Mouse (Mus musculus): ENCODE data around the gene Nup205.

Nup205 gene

GRCm38 (mm10) chr6:35176979-35177649 is at the start of gene Nup205:
TSS of gene Nup205 (plus strand) at chr6:35177421.
- TF ChIP-seq GATA4 (IDR thresholded peaks at IDR 0.05; ENCODE audit: insufficient replicate concordance, low read length): no peak

DNA sequence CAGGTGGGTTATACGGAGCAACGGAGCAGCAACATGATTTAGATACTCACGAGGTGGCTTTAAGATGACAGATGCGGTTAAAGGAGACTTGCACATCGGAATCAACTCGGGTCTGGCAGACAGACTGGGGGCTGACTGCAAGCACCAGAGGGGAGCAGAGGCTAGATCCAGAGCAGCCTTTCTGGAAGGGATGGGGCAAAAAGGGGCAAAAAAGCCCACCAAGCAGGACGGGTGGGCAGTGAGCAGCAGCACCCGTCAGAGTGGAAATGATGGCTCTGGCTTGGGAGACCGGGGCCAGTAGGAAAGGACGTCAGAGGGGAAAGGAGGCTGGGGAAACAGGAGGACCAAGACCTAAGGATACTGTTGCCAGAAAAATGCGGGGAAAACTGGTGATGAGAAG is 44.4 kb upstream of the Nup205 start:
- TF ChIP-seq GATA4 (IDR thresholded peaks at IDR 0.05; ENCODE audit: insufficient replicate concordance, low read length): no peak

- no peak for TF ChIP-seq GATA4 (IDR thresholded peaks at IDR 0.05; ENCODE audit: insufficient replicate concordance, low read length)
Measured at GRCm38 (mm10) chr6:35133246-35133578, 44.0 kb upstream of the Nup205 start.

DNA sequence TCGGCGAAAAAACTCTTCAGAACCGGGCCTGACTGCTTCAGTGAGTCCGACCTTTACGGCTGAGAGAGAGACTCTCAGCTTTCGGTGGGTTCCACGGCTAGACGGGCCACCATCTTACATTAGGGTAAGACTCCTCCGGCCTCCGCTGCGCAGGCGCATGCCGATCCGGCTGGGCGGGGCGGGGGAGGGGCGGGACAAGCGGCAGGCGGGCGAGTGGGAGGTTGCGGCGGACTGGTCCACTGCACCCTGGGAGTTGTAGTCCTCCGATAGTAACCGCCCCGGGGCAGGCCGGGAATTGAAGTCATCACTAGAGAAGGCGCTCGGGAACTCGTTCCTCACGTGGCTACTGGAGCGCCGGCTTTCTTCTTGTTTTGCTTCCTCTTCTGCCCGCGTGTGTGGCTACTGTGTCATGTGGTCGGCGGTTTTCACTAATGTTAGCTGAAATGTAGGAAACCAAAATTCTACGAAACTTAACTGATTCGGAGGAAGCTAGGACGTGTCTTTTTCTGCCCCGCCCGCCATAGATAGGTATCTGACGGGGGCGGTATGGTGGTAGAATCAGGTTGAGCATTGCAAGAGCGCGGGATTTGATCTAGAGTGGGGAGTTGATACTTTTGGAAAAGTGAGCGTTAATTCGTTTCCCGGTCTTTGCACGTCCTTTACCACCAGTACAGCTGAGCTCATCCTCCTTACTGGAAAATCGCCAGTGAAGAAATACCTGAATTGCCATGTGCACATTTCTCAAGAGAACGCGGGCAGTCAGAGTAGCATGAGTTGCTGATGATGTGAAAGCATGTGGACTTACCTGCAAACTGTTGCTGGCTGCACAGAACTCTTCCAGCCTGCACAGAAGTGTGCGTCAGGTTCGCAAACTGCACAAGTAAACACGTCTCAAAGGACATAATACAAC is 43.4 kb upstream of the Nup205 start, which contains the start of gene Cnot4:
Gene Cnot4 (minus strand): TSS at position 146 of the 910 bp plus-strand sequence.
- no peak; the same call in 1 of the 2 replicates for TF ChIP-seq GATA4 (IDR thresholded peaks at IDR 0.05; ENCODE audit: insufficient replicate concordance, low read length)

GRCm38 (mm10) chr6:35134844-35135243 is 42.4 kb upstream of the Nup205 start:
- TF ChIP-seq GATA4 (IDR thresholded peaks at IDR 0.05; ENCODE audit: insufficient replicate concordance, low read length): no peak

DNA sequence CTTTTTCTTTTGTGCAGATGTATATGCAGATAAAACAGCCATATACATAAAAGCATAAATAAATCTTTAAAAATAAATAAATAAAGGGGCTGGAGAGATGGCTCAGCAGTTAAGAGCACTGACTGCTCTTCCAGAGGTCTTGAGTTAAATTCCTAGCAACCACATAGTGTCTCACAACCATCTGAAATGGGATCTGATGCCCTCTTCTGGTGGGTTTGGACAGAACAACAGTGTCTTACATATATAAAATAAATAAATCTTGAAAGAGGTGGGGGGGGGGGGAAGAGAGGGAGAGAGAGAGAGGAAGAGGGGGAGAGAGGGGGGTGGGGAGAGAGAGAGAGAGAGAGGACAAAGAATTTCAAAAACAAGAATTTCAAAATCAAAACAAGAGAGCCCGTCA is 36.9 kb upstream of the Nup205 start:
- no peak for TF ChIP-seq GATA4 (IDR thresholded peaks at IDR 0.05; ENCODE audit: insufficient replicate concordance, low read length)

GRCm38 (mm10) chr6:35145569-35145968 is 31.7 kb upstream of the Nup205 start:
- TF ChIP-seq GATA4 (IDR thresholded peaks at IDR 0.05; ENCODE audit: insufficient replicate concordance, low read length): no peak

DNA sequence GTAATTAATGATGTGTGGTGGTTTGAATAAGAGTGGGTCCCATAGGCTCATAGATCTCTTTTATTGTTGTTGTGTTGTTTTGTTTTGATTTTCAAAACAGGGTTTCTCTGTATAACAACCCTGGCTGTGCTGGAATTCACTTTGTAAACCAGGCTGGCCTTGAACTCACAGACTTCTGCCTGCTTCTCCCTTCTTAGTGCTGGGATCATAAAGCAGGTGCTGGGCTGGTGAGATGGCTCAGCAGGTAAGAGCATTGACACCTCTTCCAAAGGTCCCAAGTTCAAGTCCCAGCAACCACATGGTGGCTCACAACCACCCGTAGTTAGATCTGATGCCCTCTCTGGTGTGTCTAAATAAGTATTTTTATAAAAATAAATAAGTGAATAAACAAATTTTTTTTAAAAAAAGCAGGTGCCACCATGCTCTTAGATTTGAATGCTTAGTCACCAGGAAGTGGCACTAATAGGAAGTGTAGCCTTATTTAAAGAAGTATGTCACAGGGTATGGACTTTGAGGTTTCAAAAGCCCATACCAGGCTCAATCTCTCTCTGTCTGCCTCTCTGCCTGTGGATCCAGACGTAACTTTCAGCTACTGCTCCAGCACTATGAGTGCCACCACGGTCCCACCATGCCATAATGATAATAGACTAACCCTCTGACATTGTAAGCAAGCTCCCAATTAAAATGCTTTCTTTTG is 29.3 kb upstream of the Nup205 start:
- TF ChIP-seq GATA4 (IDR thresholded peaks at IDR 0.05; ENCODE audit: insufficient replicate concordance, low read length): no peak

- TF ChIP-seq GATA4 (IDR thresholded peaks at IDR 0.05; ENCODE audit: insufficient replicate concordance, low read length): no peak
Measured at GRCm38 (mm10) chr6:35154540-35154939, 22.7 kb upstream of the Nup205 start.

DNA sequence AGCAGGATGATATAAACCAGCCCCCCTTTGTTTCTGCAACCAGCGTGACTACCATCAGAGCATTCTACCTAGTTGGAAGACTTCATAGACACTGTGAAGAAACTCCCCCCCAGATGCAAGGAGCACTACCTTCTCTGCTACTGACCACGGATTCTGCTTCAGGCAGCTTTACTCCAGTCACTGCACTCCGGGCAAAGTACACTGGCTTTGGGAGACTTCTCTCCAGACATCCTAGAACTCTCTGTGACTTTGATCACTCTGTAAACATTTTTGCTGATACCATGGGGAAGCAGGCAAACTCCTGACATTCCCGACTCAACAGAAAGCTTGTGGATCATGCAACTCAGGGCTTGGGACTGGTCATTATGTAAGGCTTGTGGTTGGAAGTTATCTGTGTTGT is 8.0 kb upstream of the Nup205 start:
- TF ChIP-seq GATA4 (IDR thresholded peaks at IDR 0.05; ENCODE audit: insufficient replicate concordance, low read length): no peak

GRCm38 (mm10) chr6:35173181-35173580 is 4.0 kb upstream of the Nup205 start:
- no peak for TF ChIP-seq GATA4 (IDR thresholded peaks at IDR 0.05; ENCODE audit: insufficient replicate concordance, low read length)

DNA sequence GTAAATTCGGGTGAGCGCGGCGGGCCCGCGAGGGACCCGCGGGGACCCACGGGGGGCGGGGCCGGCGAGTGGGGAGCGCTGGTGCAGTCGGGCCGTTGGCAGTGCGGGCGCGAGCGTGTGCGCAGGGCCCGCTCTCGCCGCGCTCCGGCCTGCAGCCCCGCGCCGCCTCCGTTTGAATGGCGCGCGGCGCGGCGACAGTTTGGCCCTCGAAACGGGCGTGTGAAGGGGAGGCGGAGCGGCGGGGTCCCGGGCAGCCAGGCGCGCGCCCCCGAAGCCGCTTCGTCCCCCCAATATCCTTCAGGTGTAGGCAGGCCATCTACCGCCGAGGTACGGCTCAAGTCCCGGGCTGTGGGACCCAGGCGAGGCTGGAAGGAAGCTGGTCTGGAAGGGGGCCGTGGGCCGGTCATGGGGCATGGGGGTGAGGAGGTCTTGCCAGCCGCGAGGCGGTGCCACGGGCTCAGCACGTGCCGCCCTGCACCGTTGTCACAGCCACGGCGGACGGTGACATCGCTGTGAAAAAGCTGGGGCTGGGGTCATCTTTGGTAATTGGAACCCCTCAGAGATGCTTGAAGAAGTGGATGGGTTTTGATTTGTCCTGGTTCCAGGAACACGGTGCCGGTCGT is 540 bp downstream of the Nup205 start:
- TF ChIP-seq GATA4 (IDR thresholded peaks at IDR 0.05; ENCODE audit: insufficient replicate concordance, low read length): no peak

- no peak for TF ChIP-seq GATA4 (IDR thresholded peaks at IDR 0.05; ENCODE audit: insufficient replicate concordance, low read length)
Measured at GRCm38 (mm10) chr6:35184781-35185180, 7.6 kb downstream of the Nup205 start.

GRCm38 (mm10) chr6:35191198-35191597 is 14.0 kb downstream of the Nup205 start:
- no peak for TF ChIP-seq GATA4 (IDR thresholded peaks at IDR 0.05; ENCODE audit: insufficient replicate concordance, low read length)

GRCm38 (mm10) chr6:35225696-35226095 is 48.5 kb downstream of the Nup205 start:
- TF ChIP-seq GATA4 (IDR thresholded peaks at IDR 0.05; ENCODE audit: insufficient replicate concordance, low read length): no peak
